Mouse (Mus musculus): ENCODE data around the gene Zer1.
A peak's percentile ranks its signal among the peaks of the same experiment; 100 is the strongest.

- no peak for TF ChIP-seq CTCF (IDR thresholded peaks at IDR 0.05; ENCODE audit: low read depth)
- peak; percentile 64 for TF ChIP-seq EP300 (IDR thresholded peaks at IDR 0.05; ENCODE audit: low read depth)
Observed at GRCm38 (mm10) chr2:30048699-30049388, 75.5 kb downstream of the Zer1 start, which contains the start of gene Wdr34.

Data from liver, postnatal 0 days (tissue).